12 mouse cellular contexts compared by ENCODE assay signal in genomic region chr4:64622771-64623170, GRCm38 (mm10).
"Had no signal": no experiment of that assay in that cellular context is flagged by ENCODE, and none has a peak within 500 bp of the region (broad histone marks: within the 10 kb centered on the region; RNA-seq: fewer than 3 reads in every experiment).

No protein-coding gene starts in this region.

- DNase-seq: left cerebral cortex, postnatal 4 days; liver; liver, embryonic 13.5 days; liver, postnatal 0 days; lung, adult 18-20 months; lung, adult 2 months; lung, embryonic 14.5 days; lung, postnatal 10 days; lung, postnatal 14 days; lung, postnatal 36 days; lung, postnatal 4 days; midbrain, embryonic 14.5 days had no signal
